Mouse (Mus musculus): ENCODE data around the gene Igfbp1. TPM values are rescaled to one million over a fixed set of nuclear protein-coding genes. Genes with fewer than 3 reads are reported as not detected.

Gene Igfbp1
- total RNA-seq, 2 experiments from 2014 or later: not detected

GRCm38 (mm10) chr11:7230000-7230399, 32.4 kb downstream of the Igfbp1 start:
- no peak for DNase-seq (ENCODE audit: low spot score)

- no peak for DNase-seq (ENCODE audit: low spot score)
Observed at GRCm38 (mm10) chr11:7231958-7232357, 34.4 kb downstream of the Igfbp1 start.

GRCm38 (mm10) chr11:7233333-7233732, 35.8 kb downstream of the Igfbp1 start:
- DNase-seq (ENCODE audit: low spot score): no peak

- no peak for DNase-seq (ENCODE audit: low spot score)
Observed at GRCm38 (mm10) chr11:7234436-7234835, 36.9 kb downstream of the Igfbp1 start.

- no peak for DNase-seq (ENCODE audit: low spot score)
Observed at GRCm38 (mm10) chr11:7234981-7235609, 37.5 kb downstream of the Igfbp1 start.

- DNase-seq (ENCODE audit: low spot score): no peak
Observed at GRCm38 (mm10) chr11:7236751-7237150, 39.2 kb downstream of the Igfbp1 start.

- no peak for DNase-seq (ENCODE audit: low spot score)
Observed at GRCm38 (mm10) chr11:7237712-7238111, 40.1 kb downstream of the Igfbp1 start.

- no peak for DNase-seq (ENCODE audit: low spot score)
Observed at GRCm38 (mm10) chr11:7238546-7238945, 41.0 kb downstream of the Igfbp1 start.

GRCm38 (mm10) chr11:7239041-7239740, 41.6 kb downstream of the Igfbp1 start:
- DNase-seq (ENCODE audit: low spot score): no peak

- no peak for DNase-seq (ENCODE audit: low spot score)
Observed at GRCm38 (mm10) chr11:7244782-7245181, 47.2 kb downstream of the Igfbp1 start.

GRCm38 (mm10) chr11:7250415-7250814, 52.8 kb downstream of the Igfbp1 start:
- no peak for DNase-seq (ENCODE audit: low spot score)

GRCm38 (mm10) chr11:7250870-7251269, 53.3 kb downstream of the Igfbp1 start:
- no peak for DNase-seq (ENCODE audit: low spot score)

Other genes starting within 250 kb of the Igfbp1 start
- under 1 TPM; 0.48 to 0.59 TPM for gene Adcy1, start 134.3 kb upstream of the Igfbp1 start, total RNA-seq (2021)
- gene Gm11985, start 9.2 kb upstream of the Igfbp1 start, total RNA-seq (2021): not detected
- 10 to 100 TPM; 12.0 to 13.4 TPM for gene Igfbp3, start 16.1 kb downstream of the Igfbp1 start, total RNA-seq (2021)

All from gastrocnemius, adult 18-20 months (tissue).